Mouse (Mus musculus) kidney, adult 2 months (tissue): ENCODE results near the gene Sdf4.

ENCODE experiments used
- CTCF ChIP-seq: fragments of 200-500 bp; conservative IDR thresholded peaks from 2 replicates; pipeline ENCODE4 v1.5.1; 2011; ENCODE audit warnings: low read depth, mild to moderate bottlenecking, control low read depth, low read length, moderate library complexity, mixed read lengths; ENCODE audit not compliant: insufficient read depth, insufficient read length
- POLR2A ChIP-seq: fragments of 200-500 bp; IDR thresholded peaks from one replicate; pipeline ENCODE4 v1.6.1; 2011; ENCODE audit warnings: low read depth, low read length, control low read depth

DNA sequence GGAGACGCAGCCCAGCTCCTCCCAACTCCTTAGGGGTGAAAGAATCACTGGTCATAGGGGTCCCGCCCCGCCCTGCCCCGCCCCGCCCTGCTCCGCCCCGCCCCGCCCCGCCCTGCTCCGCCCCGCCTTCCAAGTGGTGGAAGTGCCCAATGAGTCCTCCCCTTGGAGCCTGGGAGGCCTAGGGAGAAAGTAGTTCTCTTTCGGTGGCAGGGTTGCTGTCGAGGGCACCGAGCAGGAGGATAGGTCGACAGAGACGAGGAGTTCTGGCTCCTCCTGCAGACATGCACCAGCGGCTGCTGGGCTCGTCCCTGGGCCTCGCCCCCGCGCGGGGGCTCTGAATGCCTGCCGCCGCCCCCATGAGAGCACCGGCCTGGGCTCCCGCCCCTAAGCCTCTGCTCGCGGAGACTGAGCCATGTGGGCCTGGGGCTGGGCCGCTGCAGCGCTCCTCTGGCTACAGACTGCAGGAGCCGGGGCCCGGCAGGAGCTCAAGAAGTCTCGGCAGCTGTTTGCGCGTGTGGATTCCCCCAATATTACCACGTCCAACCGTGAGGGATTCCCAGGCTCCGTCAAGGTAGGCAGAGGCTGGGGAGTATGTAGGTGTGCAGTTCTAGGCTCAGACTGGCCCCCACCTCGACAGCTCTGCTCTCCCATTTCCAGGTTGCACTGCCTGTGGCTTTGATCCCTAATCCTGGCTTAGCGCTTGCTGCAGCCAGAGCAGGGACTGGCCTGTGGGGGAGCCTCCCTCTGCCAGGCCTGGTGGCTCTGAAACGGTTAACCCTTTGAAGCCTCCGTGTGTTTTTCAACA is 30.3 kb upstream of the Sdf4 start, which contains the start of gene C1qtnf12:
- TF ChIP-seq POLR2A, result no peak
- no peak for TF ChIP-seq CTCF
